Mouse (Mus musculus): ENCODE results near the gene 4930507D05Rik. TPM values are rescaled to one million over a fixed set of nuclear protein-coding genes. Genes with fewer than 3 reads are reported as not detected.

4930507D05Rik gene
- 0.94 and 0.98 TPM in 2 replicates for polyA plus RNA-seq (2016; fragmentation: Nextera tagmentation; extraction: Ambion mirVana)

DNA sequence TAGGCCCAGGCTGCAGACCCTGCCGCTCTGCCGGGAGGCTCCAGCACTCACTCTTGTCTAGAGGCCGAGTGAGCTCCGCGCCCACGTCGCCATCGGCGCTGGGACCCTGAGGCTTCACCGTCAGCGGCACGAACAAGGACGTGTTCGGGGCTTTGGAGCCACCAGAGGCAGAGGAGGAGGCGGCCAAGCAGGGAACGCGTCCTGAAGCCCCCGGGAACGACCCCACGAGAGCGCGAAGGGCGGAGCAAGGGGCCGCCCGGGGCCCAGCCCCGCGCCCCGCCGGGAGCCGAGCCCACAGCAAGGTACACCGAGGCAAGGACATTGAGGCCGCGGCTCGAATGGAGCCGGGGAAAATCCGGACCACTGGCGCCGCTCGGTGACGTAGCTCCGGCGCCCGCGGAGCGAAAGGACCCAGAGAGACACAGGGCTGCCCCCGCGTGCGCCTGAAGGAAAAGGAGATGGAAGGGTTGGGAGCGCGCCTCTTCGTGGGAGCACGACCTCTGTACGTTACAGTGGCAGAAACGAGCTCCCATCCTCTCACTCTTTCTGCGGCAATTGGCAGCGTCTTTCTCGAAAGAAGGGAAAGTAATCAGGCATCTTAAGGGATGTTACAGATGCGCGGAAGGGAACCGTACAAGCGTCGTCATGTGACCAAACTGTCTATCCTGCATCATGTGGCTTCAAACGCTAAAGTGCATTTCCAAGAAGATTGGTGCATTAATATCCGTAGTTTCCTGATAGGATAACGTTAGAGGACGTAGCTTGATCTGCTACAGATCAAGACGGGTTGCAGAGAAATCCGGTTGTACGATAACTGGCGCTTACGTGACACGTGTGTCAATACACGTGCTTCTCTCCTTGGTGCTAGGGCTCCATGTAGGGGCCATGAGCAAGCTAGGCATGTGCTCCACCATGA lies at the start of gene 4930507D05Rik, which contains the start of gene Supv3l1:
Gene 4930507D05Rik (plus strand): TSS at position 126 of the 916 bp plus-strand sequence.
Gene Supv3l1 (minus strand): TSS at position 375 of the 916 bp plus-strand sequence.
- peak within 1 kb of the TSS; percentile 92 for H3K4me3 ChIP-seq
- peaks cover 32% of the 10 kb centered on the region for H3K36me3 ChIP-seq
- H3K9me3 ChIP-seq: no peaks in the 10 kb centered on the region
- H3K27ac ChIP-seq: peak within 1 kb of the TSS; percentile 99
- peak; percentile 90 for DNase-seq (ENCODE audit: low spot score)
- no peaks in the 10 kb centered on the region for H3K27me3 ChIP-seq (ENCODE audit: insufficient read depth, poor library complexity, severe bottlenecking)
- peaks cover 21% of the 10 kb centered on the region for H3K4me1 ChIP-seq (replicated peaks)
- under 1% methylated on average over 73 of the region's 73 CpGs for WGBS

DNA sequence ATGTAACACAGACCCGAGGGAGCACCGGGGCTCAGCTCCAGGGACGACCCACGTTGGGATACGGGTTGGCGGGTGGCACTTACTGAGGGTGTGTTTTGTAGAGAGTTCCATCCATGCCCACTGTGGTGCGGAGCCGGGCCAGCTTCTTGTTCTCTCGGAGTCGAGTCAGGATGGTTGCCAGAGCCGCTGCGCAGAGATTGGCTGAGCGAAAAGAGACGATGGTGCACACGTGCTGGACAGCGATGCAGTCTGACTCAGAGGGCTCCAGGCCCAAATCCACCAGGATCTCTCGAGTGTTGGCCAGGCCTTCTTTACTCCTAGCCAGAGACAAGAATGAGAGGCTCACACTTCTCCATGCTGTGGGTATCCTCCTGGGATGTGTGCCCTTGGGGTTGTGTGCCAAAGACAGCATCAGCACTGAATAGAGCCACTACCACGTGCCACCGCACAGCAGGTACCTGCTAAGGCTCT lies 47.6 kb upstream of the 4930507D05Rik start:
- DNase-seq (ENCODE audit: low spot score): no peak
- 86% methylated on average over 19 of the region's 19 CpGs for WGBS
- H3K27ac ChIP-seq: no peak overlapping the region

DNA sequence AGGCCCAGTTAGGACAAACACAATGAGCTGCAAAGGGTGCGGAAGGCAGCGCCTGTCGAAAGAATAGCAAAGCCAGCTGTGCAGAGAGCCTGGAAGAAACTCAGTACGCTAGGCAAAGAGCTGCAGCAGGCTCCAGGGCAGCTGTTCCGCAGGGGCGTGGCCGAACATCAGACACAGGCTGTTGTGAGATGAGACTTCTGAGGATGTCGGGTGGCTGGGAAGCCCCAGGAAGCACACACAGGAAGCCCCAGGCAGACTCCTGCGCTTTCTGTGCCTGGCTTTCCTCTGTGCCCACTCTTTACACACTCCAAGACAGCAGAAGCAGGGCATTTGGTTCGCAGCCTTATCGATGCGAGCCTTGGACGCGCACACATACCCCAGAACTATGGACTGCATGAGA lies 44.4 kb upstream of the 4930507D05Rik start:
- H3K4me1 ChIP-seq (replicated peaks): peaks cover 10% of the 10 kb centered on the region
- DNase-seq (ENCODE audit: low spot score): peak; percentile 46
- H3K9me3 ChIP-seq: no peaks in the 10 kb centered on the region
- H3K27me3 ChIP-seq (ENCODE audit: insufficient read depth, poor library complexity, severe bottlenecking): peaks cover 19% of the 10 kb centered on the region; the same call in 1 of the 2 replicates
- no peaks in the 10 kb centered on the region for H3K36me3 ChIP-seq
- H3K4me3 ChIP-seq: peak overlapping the region; percentile 29
- H3K27ac ChIP-seq: no peak overlapping the region
- 41% methylated on average over 14 of the region's 14 CpGs for WGBS

More for the DNA sequence above, 47.6 kb upstream of the 4930507D05Rik start:
- Histone ChIP-seq H3K4me3 (no peak overlapping the region), H3K9me3 (no peaks in the 10 kb centered on the region), H3K4me1 (replicated peaks) (peaks cover 10% of the 10 kb centered on the region), H3K27me3 (ENCODE audit: insufficient read depth, poor library complexity, severe bottlenecking) (peaks cover 11% of the 10 kb centered on the region; the same call in 1 of the 2 replicates), H3K36me3 (no peaks in the 10 kb centered on the region)

DNA sequence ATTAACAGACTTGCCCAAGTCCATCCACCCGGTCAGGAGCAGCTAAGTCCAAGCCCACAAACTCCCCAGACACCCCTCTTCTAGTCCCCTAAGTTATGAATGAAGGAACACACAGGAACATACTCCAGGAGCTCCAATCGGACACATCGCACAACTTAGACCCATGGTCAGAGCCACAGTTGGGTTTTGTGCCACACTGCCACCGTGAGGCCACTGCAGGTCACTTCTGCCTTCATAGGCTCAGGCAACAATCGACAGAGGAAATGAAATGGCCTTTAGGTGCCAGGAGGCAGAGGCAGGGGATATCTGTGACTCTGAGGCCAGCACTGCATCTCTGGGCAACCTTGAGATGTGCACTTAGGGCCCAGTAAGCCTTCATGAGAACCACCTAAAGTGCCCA lies 38.3 kb upstream of the 4930507D05Rik start:
- Histone ChIP-seq H3K4me1 (replicated peaks) (peaks cover 25% of the 10 kb centered on the region), H3K36me3 (no peaks in the 10 kb centered on the region), H3K27me3 (ENCODE audit: insufficient read depth, poor library complexity, severe bottlenecking) (peaks cover 12% of the 10 kb centered on the region; the same call in 1 of the 2 replicates), H3K9me3 (no peaks in the 10 kb centered on the region), H3K4me3 (no peak overlapping the region), H3K27ac (no peak overlapping the region)
- WGBS: 16% methylated on average over 5 of the region's 5 CpGs
- DNase-seq (ENCODE audit: low spot score): peak; percentile 75

DNA sequence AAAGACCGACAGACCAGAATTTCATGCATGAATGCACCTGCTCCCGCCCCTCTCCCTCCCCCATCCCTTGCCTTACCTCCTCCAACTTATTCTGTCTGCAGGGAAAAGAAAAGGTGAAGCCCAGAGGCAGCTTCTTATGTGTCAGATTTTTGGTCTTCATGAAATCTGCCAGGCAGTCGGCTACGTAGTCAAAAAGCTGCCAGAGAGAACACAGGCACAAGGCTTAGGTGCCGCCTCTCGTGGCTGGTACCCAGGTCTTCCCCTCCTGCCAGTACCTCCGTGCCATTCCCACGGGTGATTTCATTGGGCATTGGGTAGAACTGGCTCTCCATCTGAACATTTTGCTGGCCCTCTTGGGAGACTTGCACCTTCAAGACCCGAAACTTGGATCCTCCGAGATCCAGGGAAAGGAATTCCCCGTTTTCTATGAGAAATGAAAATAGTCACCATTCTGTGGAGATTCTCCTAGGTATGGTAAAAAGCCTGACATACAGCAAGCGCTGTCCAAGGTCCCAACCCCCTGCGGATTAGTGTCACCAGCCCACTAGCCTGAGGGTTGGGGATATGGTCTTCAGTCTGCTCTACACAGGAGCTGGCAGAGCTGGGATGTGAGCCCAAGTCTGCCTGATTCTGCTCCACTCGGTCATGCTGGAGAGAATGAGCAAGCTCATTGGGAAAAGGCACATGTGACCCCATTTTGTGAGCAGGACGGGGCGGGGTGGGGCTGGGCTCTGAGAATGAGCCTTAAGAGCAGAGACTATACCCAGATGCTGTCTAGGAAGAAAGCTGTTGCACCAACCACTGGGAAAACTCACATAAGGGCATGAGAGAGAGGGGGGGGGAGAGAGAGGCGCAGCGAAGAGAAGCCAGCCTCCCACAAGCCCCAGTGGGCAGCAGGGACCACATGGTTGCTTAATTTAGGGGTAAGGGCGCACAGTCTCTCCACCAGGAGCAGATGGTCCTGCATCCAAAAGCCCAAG lies 37.6 kb upstream of the 4930507D05Rik start:
- no peak for DNase-seq (ENCODE audit: low spot score)
- H3K4me3 ChIP-seq: no peak overlapping the region
- H3K4me1 ChIP-seq (replicated peaks): peaks cover 25% of the 10 kb centered on the region
- H3K9me3 ChIP-seq: no peaks in the 10 kb centered on the region
- no peaks in the 10 kb centered on the region for H3K36me3 ChIP-seq
- 69% methylated on average over 19 of the region's 19 CpGs for WGBS
- H3K27ac ChIP-seq: no peak overlapping the region
- peaks cover 7% of the 10 kb centered on the region; the same call in 1 of the 2 replicates for H3K27me3 ChIP-seq (ENCODE audit: insufficient read depth, poor library complexity, severe bottlenecking)

DNA sequence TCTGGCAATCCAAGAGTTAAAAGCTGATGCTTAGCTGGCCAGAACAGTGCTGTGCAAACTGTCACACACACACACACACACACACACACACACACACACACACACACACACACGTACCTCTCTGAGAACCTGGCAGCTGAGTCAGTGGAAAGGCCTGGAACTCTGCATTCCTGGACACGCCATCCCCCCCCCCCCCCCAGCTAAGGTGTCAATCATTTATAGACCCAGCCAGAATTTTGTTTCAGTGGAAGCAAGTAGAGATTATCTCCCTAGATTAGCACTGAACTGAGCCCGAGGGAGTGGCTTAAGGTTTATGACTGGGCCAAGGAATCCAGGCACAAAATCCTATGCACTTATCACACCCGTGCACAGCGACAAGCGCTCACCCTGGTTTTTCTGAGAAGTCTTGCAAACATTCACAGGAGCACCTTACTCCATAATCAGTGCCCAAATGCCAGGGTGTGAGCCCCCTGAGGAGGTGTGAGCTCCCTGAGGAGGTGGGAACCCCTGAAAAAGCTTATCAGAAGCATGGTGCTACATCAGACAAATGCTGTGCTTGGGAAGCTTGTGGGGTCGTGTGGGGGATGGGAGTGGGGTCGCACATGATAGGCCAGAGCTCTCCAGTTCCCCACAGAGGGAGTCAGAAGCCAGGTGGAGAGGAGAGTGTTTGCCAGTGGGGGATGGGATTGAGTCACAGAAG lies 36.2 kb upstream of the 4930507D05Rik start:
- H3K4me3 ChIP-seq: no peak overlapping the region
- H3K27ac ChIP-seq: no peak overlapping the region
- H3K9me3 ChIP-seq: no peaks in the 10 kb centered on the region
- 45% methylated on average over 8 of the region's 8 CpGs for WGBS
- H3K36me3 ChIP-seq: no peaks in the 10 kb centered on the region
- H3K4me1 ChIP-seq (replicated peaks): peaks cover 25% of the 10 kb centered on the region
- H3K27me3 ChIP-seq (ENCODE audit: insufficient read depth, poor library complexity, severe bottlenecking): no peaks in the 10 kb centered on the region
- DNase-seq (ENCODE audit: low spot score): no peak

DNA sequence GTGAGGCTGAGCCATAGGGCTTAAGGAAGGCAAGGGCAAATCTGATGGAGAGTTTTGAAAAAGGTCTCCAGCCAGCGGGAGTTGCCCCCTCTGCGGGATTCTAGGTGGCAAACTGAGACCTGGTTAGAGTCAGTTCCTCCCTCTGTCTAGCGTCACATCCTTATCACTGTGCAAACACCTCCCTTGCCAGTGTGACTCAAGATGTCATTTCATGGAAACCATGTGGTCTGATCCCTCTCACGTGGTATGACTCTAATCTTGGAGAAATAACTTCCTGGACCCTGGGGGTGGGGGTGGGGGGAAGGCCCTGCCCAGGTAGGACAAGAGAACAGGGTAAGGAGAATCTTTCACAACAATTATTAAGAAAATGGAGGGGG lies 35.7 kb upstream of the 4930507D05Rik start:
- H3K27ac ChIP-seq: no peak overlapping the region
- DNase-seq (ENCODE audit: low spot score): no peak
- H3K4me3 ChIP-seq: no peak overlapping the region
- 48% methylated on average over 4 of the region's 4 CpGs for WGBS
- H3K36me3 ChIP-seq: no peaks in the 10 kb centered on the region
- H3K9me3 ChIP-seq: no peaks in the 10 kb centered on the region
- peaks cover 26% of the 10 kb centered on the region for H3K4me1 ChIP-seq (replicated peaks)
- no peaks in the 10 kb centered on the region for H3K27me3 ChIP-seq (ENCODE audit: insufficient read depth, poor library complexity, severe bottlenecking)

DNA sequence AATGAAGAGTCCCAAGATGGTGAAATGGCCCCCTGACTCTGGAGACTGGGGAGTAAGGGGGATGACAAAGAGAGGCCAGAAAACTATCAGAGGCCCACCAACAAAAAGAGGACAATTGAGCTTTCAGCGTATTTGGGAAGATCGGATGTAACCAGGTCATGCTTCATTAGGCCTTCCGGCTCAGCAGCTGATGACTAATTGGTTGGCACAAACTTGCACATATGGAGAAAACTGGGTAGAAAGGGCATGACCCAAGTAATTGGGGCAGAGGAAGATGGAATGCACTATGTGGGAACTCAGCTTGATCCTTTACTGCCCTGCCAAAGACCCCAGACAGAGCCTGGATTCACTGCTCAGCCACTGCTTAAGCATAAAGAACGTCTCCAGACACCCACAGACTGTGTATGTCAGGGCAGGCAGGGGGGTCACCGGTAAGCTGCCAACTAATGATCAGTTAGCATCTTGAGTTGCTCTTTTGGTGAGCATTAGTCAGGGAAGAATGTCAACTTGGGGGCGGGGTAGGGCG lies 30.4 kb upstream of the 4930507D05Rik start:
- no peaks in the 10 kb centered on the region for H3K36me3 ChIP-seq
- 67% methylated on average over 7 of the region's 7 CpGs for WGBS
- no peak for DNase-seq (ENCODE audit: low spot score)
- no peak overlapping the region for H3K27ac ChIP-seq
- H3K4me3 ChIP-seq: no peak overlapping the region
- H3K4me1 ChIP-seq (replicated peaks): peaks cover 5% of the 10 kb centered on the region
- H3K27me3 ChIP-seq (ENCODE audit: insufficient read depth, poor library complexity, severe bottlenecking): no peaks in the 10 kb centered on the region
- H3K9me3 ChIP-seq: no peaks in the 10 kb centered on the region

DNA sequence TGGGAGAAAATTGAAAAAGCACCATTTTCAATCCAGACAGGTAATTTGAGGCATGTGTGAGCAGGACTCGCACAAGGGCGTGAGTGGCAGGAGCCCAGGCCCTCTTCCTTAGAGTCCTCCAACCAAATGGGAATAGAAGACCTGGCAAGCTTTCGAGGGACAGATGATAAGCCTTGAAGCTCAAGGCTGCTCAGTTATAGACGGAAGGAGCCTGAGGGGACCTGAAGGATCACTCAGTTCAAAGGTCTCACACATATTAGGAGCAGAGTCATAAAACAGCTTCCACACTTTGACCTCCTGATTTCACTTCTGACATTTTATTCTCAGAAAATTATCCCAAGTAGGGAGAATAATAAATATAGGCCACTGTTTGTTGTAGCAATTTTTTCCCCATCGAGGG lies 29.9 kb upstream of the 4930507D05Rik start:
- H3K27ac ChIP-seq: no peak overlapping the region
- H3K4me3 ChIP-seq: no peak overlapping the region
- no peaks in the 10 kb centered on the region for H3K9me3 ChIP-seq
- H3K36me3 ChIP-seq: no peaks in the 10 kb centered on the region
- WGBS: 83% methylated on average over 5 of the region's 5 CpGs
- DNase-seq (ENCODE audit: low spot score): no peak
- H3K4me1 ChIP-seq (replicated peaks): peaks cover 5% of the 10 kb centered on the region
- H3K27me3 ChIP-seq (ENCODE audit: insufficient read depth, poor library complexity, severe bottlenecking): no peaks in the 10 kb centered on the region

DNA sequence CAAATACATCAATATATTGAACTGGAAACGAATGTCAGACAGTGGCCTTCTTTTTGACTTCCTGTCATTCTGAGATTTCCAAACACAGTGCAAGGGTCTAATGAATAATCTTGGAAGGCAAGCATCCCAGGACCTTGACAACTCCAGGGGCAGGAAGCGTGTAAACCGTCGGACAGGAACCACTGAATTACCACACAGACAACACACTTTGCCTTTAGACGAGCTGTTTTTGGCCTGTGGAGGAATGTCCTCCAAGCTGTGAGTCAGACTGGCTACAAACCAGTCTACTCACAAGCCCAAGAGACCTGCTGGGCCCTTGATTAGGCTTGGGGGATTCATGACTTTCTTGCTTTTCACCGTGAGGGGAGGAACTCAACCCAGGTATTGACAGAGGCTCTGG lies 28.9 kb upstream of the 4930507D05Rik start:
- Histone ChIP-seq H3K36me3 (no peaks in the 10 kb centered on the region), H3K4me3 (no peak overlapping the region), H3K4me1 (replicated peaks) (peaks cover 5% of the 10 kb centered on the region), H3K27me3 (ENCODE audit: insufficient read depth, poor library complexity, severe bottlenecking) (no peaks in the 10 kb centered on the region), H3K9me3 (no peaks in the 10 kb centered on the region), H3K27ac (no peak overlapping the region)
- WGBS: 79% methylated on average over 6 of the region's 6 CpGs
- DNase-seq (ENCODE audit: low spot score): no peak

DNA sequence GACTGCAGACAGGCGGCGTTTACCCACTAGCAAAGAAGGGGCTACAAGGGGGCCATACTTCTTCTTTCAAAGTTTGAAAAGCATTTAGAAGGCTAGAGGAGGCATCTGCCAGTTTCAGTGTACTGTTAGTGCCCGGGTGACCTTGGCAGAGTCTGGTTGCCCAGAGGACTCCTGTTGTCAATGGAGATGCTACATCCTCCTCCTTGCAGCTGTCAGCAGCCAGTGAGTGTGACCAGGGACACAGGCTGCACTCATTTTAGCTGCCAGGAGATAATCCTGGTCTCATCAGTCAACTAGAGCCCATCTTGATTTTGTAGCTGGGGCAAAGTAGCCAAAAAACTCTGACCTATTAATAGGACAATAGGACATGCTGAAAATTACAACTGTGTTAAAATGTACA lies 28.2 kb upstream of the 4930507D05Rik start:
- 88% methylated on average over 3 of the region's 3 CpGs for WGBS
- H3K4me3 ChIP-seq: no peak overlapping the region
- no peaks in the 10 kb centered on the region for H3K36me3 ChIP-seq
- H3K27me3 ChIP-seq (ENCODE audit: insufficient read depth, poor library complexity, severe bottlenecking): no peaks in the 10 kb centered on the region
- no peak for DNase-seq (ENCODE audit: low spot score)
- no peaks in the 10 kb centered on the region for H3K9me3 ChIP-seq
- no peak overlapping the region for H3K27ac ChIP-seq
- H3K4me1 ChIP-seq (replicated peaks): peaks cover 5% of the 10 kb centered on the region

DNA sequence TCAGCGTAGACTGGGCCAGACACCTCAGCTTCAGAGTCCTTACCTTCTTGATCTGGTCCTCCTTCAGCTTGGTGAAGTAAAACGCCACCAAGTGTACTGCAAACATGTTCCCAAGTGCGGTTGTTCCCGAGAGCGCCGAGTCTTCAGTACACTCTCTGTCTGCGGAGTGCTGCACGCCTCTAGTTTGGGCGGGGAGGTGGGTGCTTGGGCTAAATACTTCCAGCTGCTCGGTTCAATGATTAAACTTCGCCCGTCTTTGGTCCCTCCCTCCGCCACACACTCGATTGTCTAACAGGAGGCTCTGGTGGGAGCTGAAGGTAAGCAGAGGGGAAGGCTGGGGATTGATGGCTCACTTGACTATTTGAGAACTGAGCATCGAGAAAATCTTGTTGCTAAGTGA lies 27.0 kb upstream of the 4930507D05Rik start, which contains the start of gene Hkdc1:
Gene Hkdc1 (minus strand): TSS at position 237 of the 400 bp plus-strand sequence.
- peaks cover 5% of the 10 kb centered on the region for H3K4me1 ChIP-seq (replicated peaks)
- no peaks in the 10 kb centered on the region for H3K27me3 ChIP-seq (ENCODE audit: insufficient read depth, poor library complexity, severe bottlenecking)
- no peak for DNase-seq (ENCODE audit: low spot score)
- WGBS: 49% methylated on average over 15 of the region's 15 CpGs
- no peaks in the 10 kb centered on the region for H3K9me3 ChIP-seq
- H3K4me3 ChIP-seq: no peak within 1 kb of the TSS
- H3K27ac ChIP-seq: no peak within 1 kb of the TSS
- no peaks in the 10 kb centered on the region for H3K36me3 ChIP-seq
